Mouse (Mus musculus): ENCODE results near the gene Mbnl2.
"Not testable (repeated sequence)": the region's sequence is repeated elsewhere in the genome, so short reads cannot be mapped to it uniquely, and the experiment has no call there.

The Mbnl2 gene

GRCm38 (mm10) chr14:120330881-120331514 is 55.5 kb downstream of the Mbnl2 start:
- no peak for DNase-seq

GRCm38 (mm10) chr14:120333465-120334243 is 58.2 kb downstream of the Mbnl2 start:
- no peak for DNase-seq

GRCm38 (mm10) chr14:120335366-120335765 is 59.9 kb downstream of the Mbnl2 start:
- no peak for DNase-seq

GRCm38 (mm10) chr14:120335871-120336270 is 60.4 kb downstream of the Mbnl2 start:
- DNase-seq = no peak

- peak; percentile 83 to 90 for DNase-seq
These were observed 60.9 kb downstream of the Mbnl2 start for GRCm38 (mm10) chr14:120336380-120336779.

GRCm38 (mm10) chr14:120336841-120337240 is 61.4 kb downstream of the Mbnl2 start:
- no peak for DNase-seq

GRCm38 (mm10) chr14:120337731-120338462 is 62.4 kb downstream of the Mbnl2 start:
- peak in 1 of 2 experiments; percentile 11 for DNase-seq

- no peak for DNase-seq
These were observed 63.2 kb downstream of the Mbnl2 start for GRCm38 (mm10) chr14:120338706-120339105.

GRCm38 (mm10) chr14:120341912-120342311 is 66.4 kb downstream of the Mbnl2 start:
- no peak for DNase-seq

GRCm38 (mm10) chr14:120342321-120342720 is 66.9 kb downstream of the Mbnl2 start:
- no peak for DNase-seq

- DNase-seq = no peak
These were observed 69.2 kb downstream of the Mbnl2 start for GRCm38 (mm10) chr14:120344641-120345040.

GRCm38 (mm10) chr14:120347410-120348315 is 72.2 kb downstream of the Mbnl2 start:
- peak in 1 of 2 experiments; percentile 49 for DNase-seq

GRCm38 (mm10) chr14:120349332-120349731 is 73.9 kb downstream of the Mbnl2 start:
- no peak for DNase-seq

GRCm38 (mm10) chr14:120352136-120352843 is 76.8 kb downstream of the Mbnl2 start:
- no peak for DNase-seq

GRCm38 (mm10) chr14:120353211-120353610 is 77.7 kb downstream of the Mbnl2 start:
- DNase-seq = no peak

- DNase-seq = no peak
These were observed 79.1 kb downstream of the Mbnl2 start for GRCm38 (mm10) chr14:120354595-120354994.

GRCm38 (mm10) chr14:120355040-120355741 is 79.7 kb downstream of the Mbnl2 start:
- peak; percentile 78 to 80 for DNase-seq

- peak; percentile 66 to 71 for DNase-seq
These were observed 80.4 kb downstream of the Mbnl2 start for GRCm38 (mm10) chr14:120355742-120356440.

GRCm38 (mm10) chr14:120357321-120358070 is 82.0 kb downstream of the Mbnl2 start:
- no peak for DNase-seq

GRCm38 (mm10) chr14:120359608-120360007 is 84.1 kb downstream of the Mbnl2 start:
- not testable (repeated sequence) for DNase-seq
